Mouse (Mus musculus): Measurements from ENCODE around the gene Nipbl. TPM values are rescaled to one million over a fixed set of nuclear protein-coding genes. Genes with fewer than 3 reads are reported as not detected.

Nipbl gene
- polyA plus RNA-seq, 1 experiment = 5.2 TPM

GRCm38 (mm10) chr15:8331547-8331946 lies 112.7 kb downstream of the Nipbl start:
- DNase-seq = no peak
- 95% methylated on average over 3 of the region's 3 CpGs for WGBS
- Histone ChIP-seq H3K27ac (ENCODE audit: insufficient read depth, low read depth, low read length) (no peak overlapping the region), H3K4me3 (ENCODE audit: insufficient read depth, low read depth, low read length) (no peak overlapping the region), H3K27me3 (replicated peaks; ENCODE audit: control insufficient read depth, insufficient read depth, low read length) (no peaks in the 10 kb centered on the region), H3K4me1 (ENCODE audit: control insufficient read depth, insufficient read depth, low read length) (no peaks in the 10 kb centered on the region), H3K36me3 (ENCODE audit: control insufficient read depth, insufficient read depth, low read length) (peaks cover 4% of the 10 kb centered on the region)
- no peak for TF ChIP-seq POLR2A (IDR thresholded peaks at IDR 0.05; ENCODE audit: low read depth, low read length)

GRCm38 (mm10) chr15:8325629-8326028 lies 118.6 kb downstream of the Nipbl start:
- Histone ChIP-seq H3K27ac (ENCODE audit: insufficient read depth, low read depth, low read length) (no peak overlapping the region), H3K36me3 (ENCODE audit: control insufficient read depth, insufficient read depth, low read length) (peaks cover 4% of the 10 kb centered on the region), H3K4me1 (ENCODE audit: control insufficient read depth, insufficient read depth, low read length) (no peaks in the 10 kb centered on the region), H3K27me3 (replicated peaks; ENCODE audit: control insufficient read depth, insufficient read depth, low read length) (no peaks in the 10 kb centered on the region), H3K4me3 (ENCODE audit: insufficient read depth, low read depth, low read length) (no peak overlapping the region)
- WGBS = 96% methylated on average over 2 of the region's 2 CpGs
- TF ChIP-seq POLR2A (IDR thresholded peaks at IDR 0.05; ENCODE audit: low read depth, low read length) (no peak), CTCF (conservative IDR thresholded peaks at IDR 0.05; ENCODE audit: insufficient read depth, insufficient read length, low read depth, low read length) (no peak)
- DNase-seq = no peak

GRCm38 (mm10) chr15:8324833-8325232 lies 119.4 kb downstream of the Nipbl start:
- Histone ChIP-seq H3K4me1 (ENCODE audit: control insufficient read depth, insufficient read depth, low read length) (no peaks in the 10 kb centered on the region), H3K36me3 (ENCODE audit: control insufficient read depth, insufficient read depth, low read length) (peaks cover 4% of the 10 kb centered on the region), H3K4me3 (ENCODE audit: insufficient read depth, low read depth, low read length) (no peak overlapping the region), H3K27me3 (replicated peaks; ENCODE audit: control insufficient read depth, insufficient read depth, low read length) (no peaks in the 10 kb centered on the region), H3K27ac (ENCODE audit: insufficient read depth, low read depth, low read length) (no peak overlapping the region)
- no peak for DNase-seq
- no peak for TF ChIP-seq CTCF (conservative IDR thresholded peaks at IDR 0.05; ENCODE audit: insufficient read depth, insufficient read length, low read depth, low read length)
- no peak for TF ChIP-seq POLR2A (IDR thresholded peaks at IDR 0.05; ENCODE audit: low read depth, low read length)
- 93% methylated on average over 2 of the region's 2 CpGs for WGBS

- TF ChIP-seq CTCF (conservative IDR thresholded peaks at IDR 0.05; ENCODE audit: insufficient read depth, insufficient read length, low read depth, low read length) (no peak), POLR2A (IDR thresholded peaks at IDR 0.05; ENCODE audit: low read depth, low read length) (no peak)
These were observed 120.2 kb downstream of the Nipbl start for GRCm38 (mm10) chr15:8324061-8324460.

GRCm38 (mm10) chr15:8321491-8321890 lies 122.8 kb downstream of the Nipbl start:
- 92% methylated on average over 5 of the region's 5 CpGs for WGBS

More at GRCm38 (mm10) chr15:8324061-8324460, 120.2 kb downstream of the Nipbl start:
- no peaks in the 10 kb centered on the region for H3K27me3 ChIP-seq (replicated peaks; ENCODE audit: control insufficient read depth, insufficient read depth, low read length)
- no peaks in the 10 kb centered on the region for H3K4me1 ChIP-seq (ENCODE audit: control insufficient read depth, insufficient read depth, low read length)
- no peak for DNase-seq
- 93% methylated on average over 4 of the region's 4 CpGs for WGBS
- no peak overlapping the region for H3K4me3 ChIP-seq (ENCODE audit: insufficient read depth, low read depth, low read length)
- no peak overlapping the region for H3K27ac ChIP-seq (ENCODE audit: insufficient read depth, low read depth, low read length)
- H3K36me3 ChIP-seq (ENCODE audit: control insufficient read depth, insufficient read depth, low read length) = peaks cover 6% of the 10 kb centered on the region

GRCm38 (mm10) chr15:8319191-8319590 lies 125.1 kb downstream of the Nipbl start:
- Histone ChIP-seq H3K4me1 (ENCODE audit: control insufficient read depth, insufficient read depth, low read length) (no peaks in the 10 kb centered on the region), H3K36me3 (ENCODE audit: control insufficient read depth, insufficient read depth, low read length) (peaks cover 5% of the 10 kb centered on the region), H3K27me3 (replicated peaks; ENCODE audit: control insufficient read depth, insufficient read depth, low read length) (no peaks in the 10 kb centered on the region), H3K27ac (ENCODE audit: insufficient read depth, low read depth, low read length) (no peak overlapping the region), H3K4me3 (ENCODE audit: insufficient read depth, low read depth, low read length) (no peak overlapping the region)
- DNase-seq = no peak
- 97% methylated on average over 5 of the region's 5 CpGs for WGBS
- TF ChIP-seq CTCF (conservative IDR thresholded peaks at IDR 0.05; ENCODE audit: insufficient read depth, insufficient read length, low read depth, low read length) (no peak), POLR2A (IDR thresholded peaks at IDR 0.05; ENCODE audit: low read depth, low read length) (no peak)

More at GRCm38 (mm10) chr15:8321491-8321890, 122.8 kb downstream of the Nipbl start:
- Histone ChIP-seq H3K27me3 (replicated peaks; ENCODE audit: control insufficient read depth, insufficient read depth, low read length) (no peaks in the 10 kb centered on the region), H3K4me1 (ENCODE audit: control insufficient read depth, insufficient read depth, low read length) (no peaks in the 10 kb centered on the region), H3K27ac (ENCODE audit: insufficient read depth, low read depth, low read length) (no peak overlapping the region), H3K4me3 (ENCODE audit: insufficient read depth, low read depth, low read length) (no peak overlapping the region), H3K36me3 (ENCODE audit: control insufficient read depth, insufficient read depth, low read length) (peaks cover 6% of the 10 kb centered on the region)
- no peak for DNase-seq
- TF ChIP-seq POLR2A (IDR thresholded peaks at IDR 0.05; ENCODE audit: low read depth, low read length) = no peak
- TF ChIP-seq CTCF (conservative IDR thresholded peaks at IDR 0.05; ENCODE audit: insufficient read depth, insufficient read length, low read depth, low read length) = no peak

- WGBS = 89% methylated on average over 4 of the region's 4 CpGs
- H3K36me3 ChIP-seq (ENCODE audit: control insufficient read depth, insufficient read depth, low read length) = peaks cover 5% of the 10 kb centered on the region
- H3K27ac ChIP-seq (ENCODE audit: insufficient read depth, low read depth, low read length) = no peak overlapping the region
- no peaks in the 10 kb centered on the region for H3K27me3 ChIP-seq (replicated peaks; ENCODE audit: control insufficient read depth, insufficient read depth, low read length)
- TF ChIP-seq CTCF (conservative IDR thresholded peaks at IDR 0.05; ENCODE audit: insufficient read depth, insufficient read length, low read depth, low read length) = no peak
- TF ChIP-seq POLR2A (IDR thresholded peaks at IDR 0.05; ENCODE audit: low read depth, low read length) = no peak
- H3K4me1 ChIP-seq (ENCODE audit: control insufficient read depth, insufficient read depth, low read length) = no peaks in the 10 kb centered on the region
- DNase-seq = no peak
- no peak overlapping the region for H3K4me3 ChIP-seq (ENCODE audit: insufficient read depth, low read depth, low read length)
These were observed 126.9 kb downstream of the Nipbl start for GRCm38 (mm10) chr15:8317381-8317780.

GRCm38 (mm10) chr15:8305474-8305873 lies 138.8 kb downstream of the Nipbl start:
- Histone ChIP-seq H3K4me3 (ENCODE audit: insufficient read depth, low read depth, low read length) (no peak overlapping the region), H3K4me1 (ENCODE audit: control insufficient read depth, insufficient read depth, low read length) (no peaks in the 10 kb centered on the region), H3K27ac (ENCODE audit: insufficient read depth, low read depth, low read length) (no peak overlapping the region), H3K36me3 (ENCODE audit: control insufficient read depth, insufficient read depth, low read length) (peaks cover 7% of the 10 kb centered on the region), H3K27me3 (replicated peaks; ENCODE audit: control insufficient read depth, insufficient read depth, low read length) (no peaks in the 10 kb centered on the region)
- TF ChIP-seq POLR2A (IDR thresholded peaks at IDR 0.05; ENCODE audit: low read depth, low read length) = no peak
- TF ChIP-seq CTCF (conservative IDR thresholded peaks at IDR 0.05; ENCODE audit: insufficient read depth, insufficient read length, low read depth, low read length) = no peak
- DNase-seq = no peak
- 85% methylated on average over 1 of the region's 1 CpGs for WGBS

Measured in kidney, adult 2 months (tissue).